Mouse (Mus musculus) liver, embryonic 11.5 days (tissue): ENCODE measurements around the gene Pyroxd2. TPM values are rescaled to one million over a fixed set of nuclear protein-coding genes. Genes with fewer than 3 reads are reported as not detected.
A peak's percentile ranks its signal among the peaks of the same experiment; 100 is the strongest.

Source experiments
- ATAC-seq: fragments of 200-750 bp; cut with Nextera tagmentation; replicated peaks from 2 replicates; pipeline ENCODE4 v1.8.0; 2017; ENCODE audit warnings: moderate number of reproducible peaks, mild to moderate bottlenecking, moderate TSS enrichment, moderate library complexity; ENCODE audit not compliant: low FRiP score
- DNase-seq: peaks from one replicate; pipeline ENCODE4 v3.0.0-alpha.2; 2017; ENCODE audit warnings: low spot score
- H3K27ac ChIP-seq: fragments of 300-500 bp; sonication (generic); 2 replicates; pipeline ENCODE4 v1.5.1; 2014; ENCODE audit warnings: mild to moderate bottlenecking, low read depth, low read length, control low read depth
- H3K27me3 ChIP-seq: fragments of 300-500 bp; sonication (generic); replicated peaks from 2 replicates; pipeline ENCODE4 v1.6.1; 2014; ENCODE audit warnings: low read length, mixed read lengths; ENCODE audit not compliant: control insufficient read depth, insufficient read depth
- H3K36me3 ChIP-seq: fragments of 300-500 bp; sonication (generic); 2 replicates; pipeline ENCODE4 v1.6.1; 2014; ENCODE audit warnings: mild to moderate bottlenecking, low read length, moderate library complexity, mixed read lengths; ENCODE audit not compliant: control insufficient read depth, insufficient read depth
- H3K4me1 ChIP-seq: fragments of 300-500 bp; sonication (generic); replicated peaks from 2 replicates; pipeline ENCODE4 v1.6.1; 2014; ENCODE audit warnings: low read length, mixed read lengths; ENCODE audit not compliant: control insufficient read depth, insufficient read depth
- H3K4me2 ChIP-seq: fragments of 300-500 bp; sonication (generic); 2 replicates; pipeline ENCODE4 v1.6.1; 2014; ENCODE audit warnings: mild to moderate bottlenecking, control low read depth, moderate library complexity
- H3K4me3 ChIP-seq: fragments of 300-500 bp; sonication (generic); 2 replicates; pipeline ENCODE4 v1.5.1; 2014; ENCODE audit warnings: low read depth, low read length, control low read depth
- H3K9ac ChIP-seq: fragments of 300-500 bp; sonication (generic); 2 replicates; pipeline ENCODE4 v1.6.1; 2014; ENCODE audit warnings: low read depth, low read length, control low read depth
- H3K9me3 ChIP-seq: fragments of 300-500 bp; sonication (generic); 2 replicates; pipeline ENCODE4 v1.6.1; 2016; ENCODE audit warnings: low read length, inconsistent platforms, mixed read lengths; ENCODE audit not compliant: control insufficient read depth
- WGBS: fragments of 180-500 bp; shearing (Covaris S2); extraction: QIAGEN DNeasy Blood & Tissue Kit; methylation state at CpG from one replicate; pipeline ENCODE4 v1.1.7; 2014; 5-methylcytosine and 5-hydroxymethylcytosine counted together
- polyA plus RNA-seq: library from polyadenylated mRNA; unstranded; fragments of >200 nt; fragmentation: Nextera tagmentation; extraction: Ambion mirVana; gene quantifications from 2 replicates; pipeline ENCODE4 v1.2.1, GENCODE M21; 2014

Pyroxd2 gene
- polyA plus RNA-seq, 1 experiment from 2014 or later: 1.1 TPM

GRCm38 (mm10) chr19:42755148-42755870 is 2.7 kb upstream of the Pyroxd2 start:
- Histone ChIP-seq H3K4me3 (no peak overlapping the region), H3K9ac (no peak overlapping the region), H3K4me1 (peaks cover 20% of the 10 kb centered on the region), H3K4me2 (no peak overlapping the region), H3K27me3 (no peaks in the 10 kb centered on the region), H3K36me3 (no peaks in the 10 kb centered on the region), H3K27ac (no peak overlapping the region), H3K9me3 (no peaks in the 10 kb centered on the region)
- no peak for DNase-seq
- no peak for ATAC-seq
- WGBS: 70% methylated on average over 15 of the region's 15 CpGs

- Histone ChIP-seq H3K4me3 (no peak overlapping the region), H3K27me3 (no peaks in the 10 kb centered on the region), H3K9me3 (no peaks in the 10 kb centered on the region), H3K9ac (no peak overlapping the region), H3K4me2 (peak overlapping the region; percentile 90), H3K27ac (peak overlapping the region; percentile 84), H3K4me1 (peaks cover 26% of the 10 kb centered on the region), H3K36me3 (no peaks in the 10 kb centered on the region)
- ATAC-seq (peak; percentile 47), DNase-seq (no peak)
- WGBS: 25% methylated on average over 11 of the region's 11 CpGs
Observed at GRCm38 (mm10) chr19:42753141-42753917, 754 bp upstream of the Pyroxd2 start.

- Histone ChIP-seq H3K27me3 (no peaks in the 10 kb centered on the region), H3K4me2 (no peak overlapping the region), H3K36me3 (no peaks in the 10 kb centered on the region), H3K4me3 (no peak overlapping the region), H3K27ac (no peak overlapping the region), H3K9me3 (no peaks in the 10 kb centered on the region), H3K4me1 (peaks cover 33% of the 10 kb centered on the region), H3K9ac (no peak overlapping the region)
- no peak for ATAC-seq
- 62% methylated on average over 11 of the region's 11 CpGs for WGBS
- DNase-seq: no peak
Observed at GRCm38 (mm10) chr19:42750196-42750595, 2.4 kb downstream of the Pyroxd2 start.

GRCm38 (mm10) chr19:42746702-42747101 is 5.9 kb downstream of the Pyroxd2 start:
- no peaks in the 10 kb centered on the region for H3K36me3 ChIP-seq
- DNase-seq (no peak), ATAC-seq (no peak)
- H3K4me2 ChIP-seq: no peak overlapping the region
- 88% methylated on average over 8 of the region's 8 CpGs for WGBS
- H3K27ac ChIP-seq: no peak overlapping the region
- no peak overlapping the region for H3K9ac ChIP-seq
- H3K9me3 ChIP-seq: no peaks in the 10 kb centered on the region
- no peaks in the 10 kb centered on the region for H3K27me3 ChIP-seq
- H3K4me1 ChIP-seq: peaks cover 28% of the 10 kb centered on the region
- H3K4me3 ChIP-seq: no peak overlapping the region

GRCm38 (mm10) chr19:42745869-42746224 is 6.7 kb downstream of the Pyroxd2 start:
- H3K27me3 ChIP-seq: no peaks in the 10 kb centered on the region
- DNase-seq: no peak
- WGBS: 45% methylated on average over 4 of the region's 4 CpGs
- H3K27ac ChIP-seq: no peak overlapping the region
- no peaks in the 10 kb centered on the region for H3K36me3 ChIP-seq
- ATAC-seq: peak; percentile 42; the same call in 1 of the 2 replicates
- H3K4me1 ChIP-seq: peaks cover 27% of the 10 kb centered on the region
- H3K9me3 ChIP-seq: no peaks in the 10 kb centered on the region
- H3K4me3 ChIP-seq: no peak overlapping the region
- H3K9ac ChIP-seq: no peak overlapping the region
- 0 out of 2 replicates have a peak overlapping the region, but pooled peaks have one; percentile 0 for H3K4me2 ChIP-seq

GRCm38 (mm10) chr19:42745084-42745868 is 7.3 kb downstream of the Pyroxd2 start:
- Histone ChIP-seq H3K27ac (peak overlapping the region; percentile 26; the same call in 1 of the 2 replicates), H3K36me3 (no peaks in the 10 kb centered on the region), H3K9me3 (no peaks in the 10 kb centered on the region), H3K9ac (no peak overlapping the region), H3K4me1 (peaks cover 31% of the 10 kb centered on the region), H3K27me3 (no peaks in the 10 kb centered on the region), H3K4me3 (no peak overlapping the region), H3K4me2 (peak overlapping the region; percentile 26)
- 41% methylated on average over 9 of the region's 9 CpGs for WGBS
- ATAC-seq (peak; percentile 29), DNase-seq (no peak)

GRCm38 (mm10) chr19:42744162-42744586 is 8.4 kb downstream of the Pyroxd2 start:
- peaks cover 26% of the 10 kb centered on the region for H3K4me1 ChIP-seq
- WGBS: 5% methylated on average over 4 of the region's 4 CpGs
- H3K4me2 ChIP-seq: peak overlapping the region; percentile 26
- peak; percentile 68 for DNase-seq
- no peaks in the 10 kb centered on the region for H3K9me3 ChIP-seq
- peak; percentile 83 for ATAC-seq
- no peak overlapping the region for H3K4me3 ChIP-seq
- no peaks in the 10 kb centered on the region for H3K27me3 ChIP-seq
- no peaks in the 10 kb centered on the region for H3K36me3 ChIP-seq
- H3K9ac ChIP-seq: no peak overlapping the region
- no peak overlapping the region for H3K27ac ChIP-seq

- WGBS: 57% methylated on average over 16 of the region's 16 CpGs
- no peak for DNase-seq
Observed at GRCm38 (mm10) chr19:42743261-42743660, 9.3 kb downstream of the Pyroxd2 start.

More at GRCm38 (mm10) chr19:42743261-42743660, 9.3 kb downstream of the Pyroxd2 start:
- ATAC-seq: no peak
- no peak overlapping the region for H3K9ac ChIP-seq
- H3K36me3 ChIP-seq: no peaks in the 10 kb centered on the region
- H3K27me3 ChIP-seq: no peaks in the 10 kb centered on the region
- H3K4me3 ChIP-seq: no peak overlapping the region
- peaks cover 26% of the 10 kb centered on the region for H3K4me1 ChIP-seq
- H3K4me2 ChIP-seq: no peak overlapping the region
- no peaks in the 10 kb centered on the region for H3K9me3 ChIP-seq
- no peak overlapping the region for H3K27ac ChIP-seq
